Mouse (Mus musculus) heart, embryonic 16.5 days (tissue): ENCODE data around the gene Eif3l. TPM values are rescaled to one million over a fixed set of nuclear protein-coding genes. Genes with fewer than 3 reads are reported as not detected.
A peak's percentile ranks its signal among the peaks of the same experiment; 100 is the strongest.

ENCODE experiments used
- ATAC-seq: fragments of 200-750 bp; cut with Nextera tagmentation; replicated peaks from 2 replicates; pipeline ENCODE4 v1.8.0; 2017; ENCODE audit warnings: moderate number of reproducible peaks; ENCODE audit not compliant: insufficient read depth, low FRiP score; ENCODE audit errors: extremely low read depth
- H3K27ac ChIP-seq: fragments of 300-500 bp; sonication (generic); 2 replicates; pipeline ENCODE4 v1.5.1; 2014; ENCODE audit warnings: mild to moderate bottlenecking, low read length, control low read depth, moderate library complexity
- H3K27me3 ChIP-seq: fragments of 300-500 bp; sonication (generic); 2 replicates; pipeline ENCODE4 v1.6.1; 2014; ENCODE audit warnings: low read length, mixed read lengths; ENCODE audit not compliant: control insufficient read depth, insufficient read depth
- H3K36me3 ChIP-seq: fragments of 300-500 bp; sonication (generic); 2 replicates; pipeline ENCODE4 v1.6.1; 2014; ENCODE audit not compliant: control insufficient read depth, insufficient read depth
- H3K4me1 ChIP-seq: fragments of 300-500 bp; sonication (generic); 2 replicates; pipeline ENCODE4 v1.6.1; 2014; ENCODE audit warnings: low read length, mixed read lengths; ENCODE audit not compliant: control insufficient read depth, insufficient read depth
- H3K4me2 ChIP-seq: fragments of 300-500 bp; sonication (generic); 2 replicates; pipeline ENCODE4 v1.6.1; 2014; ENCODE audit warnings: low read depth, mild to moderate bottlenecking, control low read depth, low read length
- H3K4me3 ChIP-seq: fragments of 300-500 bp; sonication (generic); 2 replicates; pipeline ENCODE4 v1.5.1; 2014; ENCODE audit warnings: mild to moderate bottlenecking, control low read depth, low read length
- H3K9ac ChIP-seq: fragments of 300-500 bp; sonication (generic); 2 replicates; pipeline ENCODE4 v1.6.1; 2014; ENCODE audit warnings: low read length, control low read depth
- H3K9me3 ChIP-seq: fragments of 300-500 bp; sonication (generic); replicated peaks from 2 replicates; pipeline ENCODE4 v1.6.1; 2016; ENCODE audit warnings: low read length; ENCODE audit not compliant: control insufficient read depth
- WGBS: fragments of 180-500 bp; shearing (Covaris S2); extraction: QIAGEN DNeasy Blood & Tissue Kit; methylation state at CpG from one replicate; pipeline ENCODE4 v1.1.7; 2014; 5-methylcytosine and 5-hydroxymethylcytosine counted together
- polyA plus RNA-seq: library from polyadenylated mRNA; unstranded; fragments of >200 nt; fragmentation: Nextera tagmentation; extraction: Ambion mirVana; gene quantifications from 2 replicates; pipeline ENCODE4 v1.2.1, GENCODE M21; 2015

The Eif3l gene
- polyA plus RNA-seq, 1 experiment from 2014 or later, result 161 TPM

DNA sequence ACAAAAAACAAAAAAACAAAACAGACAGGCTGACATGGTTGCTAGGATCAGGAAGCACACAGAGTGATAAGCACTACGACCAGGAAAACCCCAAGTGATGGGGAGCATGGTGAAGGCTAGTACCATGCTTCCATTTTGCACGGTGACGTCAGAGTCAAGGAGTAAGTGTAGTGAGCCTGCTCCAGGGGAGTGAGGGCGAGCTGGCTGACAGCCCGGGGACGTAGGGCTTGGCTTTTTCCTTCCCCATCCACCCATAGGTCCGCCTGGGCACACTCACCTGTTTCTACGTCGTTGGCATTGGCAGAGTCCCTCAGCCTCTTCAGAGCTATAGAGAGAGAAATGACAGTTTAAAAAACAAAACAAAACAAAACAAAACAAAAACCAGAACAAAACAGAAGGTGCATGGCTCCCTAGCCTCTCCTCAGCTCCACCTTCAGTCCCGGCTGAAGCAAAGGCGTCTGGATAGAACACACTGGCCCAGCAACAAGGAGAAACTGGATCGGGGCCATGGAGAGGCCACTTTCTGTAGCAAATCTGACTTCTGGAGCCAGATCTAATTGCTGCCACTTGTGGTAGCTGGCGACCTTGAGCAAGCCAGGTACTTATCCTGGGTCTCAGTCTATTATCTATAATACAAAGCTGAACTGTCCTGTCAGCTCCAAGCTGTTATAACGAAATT lies 14.0 kb upstream of the Eif3l start:
- H3K4me3 ChIP-seq, result no peak overlapping the region
- peaks cover 24% of the 10 kb centered on the region for H3K36me3 ChIP-seq

DNA sequence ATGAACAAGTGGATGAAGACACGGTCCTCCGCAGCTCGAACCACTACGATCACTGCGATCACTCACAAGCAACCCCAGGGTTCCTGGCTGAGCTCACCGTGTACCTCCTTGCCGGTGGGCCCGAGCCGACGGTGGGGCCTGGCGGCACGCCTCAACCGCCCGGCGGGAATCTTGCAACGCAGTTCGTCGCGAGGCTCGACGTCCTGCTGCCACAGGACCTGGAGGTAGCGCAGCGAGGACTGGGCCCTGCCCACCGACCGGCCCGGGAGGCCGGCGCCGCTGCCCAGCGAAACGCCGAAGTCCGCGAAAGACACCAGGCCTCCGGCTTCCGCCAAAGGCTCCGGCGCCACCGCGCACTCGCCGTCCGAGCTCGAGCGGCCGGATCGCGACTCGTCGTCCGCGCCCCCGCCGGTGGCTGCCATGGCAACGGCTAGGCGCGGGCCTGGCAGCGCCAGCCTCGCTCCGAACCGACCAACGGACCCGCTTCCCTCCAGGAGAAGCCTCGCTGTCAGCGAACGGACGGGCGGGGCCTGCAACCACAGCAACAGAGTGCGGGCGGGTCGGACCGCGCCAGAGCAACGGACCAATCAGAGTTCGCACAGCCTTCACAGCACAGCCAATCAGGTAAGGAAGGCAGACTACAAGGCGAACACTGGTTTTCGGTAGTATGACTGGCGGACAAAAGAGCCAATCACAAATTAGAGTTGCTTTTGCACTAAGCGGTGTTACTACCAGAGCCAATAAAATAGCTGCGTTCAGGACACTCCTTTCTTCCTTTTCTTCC lies 12.4 kb upstream of the Eif3l start, which contains the start of gene Ankrd54:
Gene Ankrd54, minus strand, starts transcription at position 518 of the 784 bp plus-strand sequence.
- peak within 1 kb of the TSS; percentile 86 for H3K4me2 ChIP-seq
- H3K4me3 ChIP-seq, result peak within 1 kb of the TSS; percentile 73
- peaks cover 17% of the 10 kb centered on the region for H3K4me1 ChIP-seq
- H3K9ac ChIP-seq, result peak within 1 kb of the TSS; percentile 88
- peak within 1 kb of the TSS; percentile 72 for H3K27ac ChIP-seq
- ATAC-seq, result peak; percentile 100
- peaks cover 16% of the 10 kb centered on the region for H3K36me3 ChIP-seq
- no peaks in the 10 kb centered on the region for H3K9me3 ChIP-seq
- H3K27me3 ChIP-seq, result no peaks in the 10 kb centered on the region
- WGBS, result under 1% methylated on average over 80 of the region's 80 CpGs

More for the DNA sequence above, 14.0 kb upstream of the Eif3l start:
- H3K27ac ChIP-seq, result no peak overlapping the region
- H3K4me1 ChIP-seq, result peaks cover 17% of the 10 kb centered on the region
- H3K4me2 ChIP-seq, result peak overlapping the region; percentile 17; the same call in 1 of the 2 replicates
- H3K9ac ChIP-seq, result 0 out of 2 replicates have a peak overlapping the region, but pooled peaks have one; percentile 18
- WGBS, result 74% methylated on average over 14 of the region's 14 CpGs
- H3K27me3 ChIP-seq, result no peaks in the 10 kb centered on the region
- H3K9me3 ChIP-seq, result no peaks in the 10 kb centered on the region
- ATAC-seq, result no peak

DNA sequence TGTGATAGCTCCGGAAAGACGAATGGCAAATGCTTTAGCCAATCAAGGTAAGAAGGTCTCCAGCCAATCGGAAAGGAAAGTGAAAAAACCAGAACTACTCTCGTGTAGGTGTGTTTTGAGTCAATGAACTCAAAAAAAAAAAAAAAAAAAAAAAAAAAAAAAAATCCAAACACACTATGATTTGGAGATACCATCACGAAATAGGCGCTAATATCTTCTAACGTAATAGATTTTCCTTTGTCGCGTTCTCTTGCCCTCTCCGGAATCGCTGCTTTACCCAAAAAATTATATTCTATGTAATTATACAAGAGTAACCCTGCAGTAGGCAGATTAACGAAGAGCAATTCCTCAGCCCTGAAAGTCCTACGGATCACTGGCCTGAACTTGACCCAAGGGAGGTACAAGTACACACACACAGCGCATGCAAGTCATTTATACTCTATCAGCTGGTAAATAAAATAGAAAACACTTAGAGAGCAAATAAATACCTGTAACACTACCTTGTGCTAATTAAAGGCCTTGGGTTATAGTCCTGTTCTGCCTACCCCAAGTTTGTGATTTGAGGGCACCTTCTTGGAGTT lies 11.7 kb upstream of the Eif3l start:
- Histone ChIP-seq H3K4me1 (peaks cover 17% of the 10 kb centered on the region), H3K27ac (no peak overlapping the region), H3K36me3 (peaks cover 12% of the 10 kb centered on the region), H3K9ac (peak overlapping the region; percentile 71), H3K9me3 (no peaks in the 10 kb centered on the region), H3K27me3 (no peaks in the 10 kb centered on the region), H3K4me2 (peak overlapping the region; percentile 80), H3K4me3 (peak overlapping the region; percentile 51)
- ATAC-seq, result no peak
- WGBS, result 9% methylated on average over 14 of the region's 14 CpGs

DNA sequence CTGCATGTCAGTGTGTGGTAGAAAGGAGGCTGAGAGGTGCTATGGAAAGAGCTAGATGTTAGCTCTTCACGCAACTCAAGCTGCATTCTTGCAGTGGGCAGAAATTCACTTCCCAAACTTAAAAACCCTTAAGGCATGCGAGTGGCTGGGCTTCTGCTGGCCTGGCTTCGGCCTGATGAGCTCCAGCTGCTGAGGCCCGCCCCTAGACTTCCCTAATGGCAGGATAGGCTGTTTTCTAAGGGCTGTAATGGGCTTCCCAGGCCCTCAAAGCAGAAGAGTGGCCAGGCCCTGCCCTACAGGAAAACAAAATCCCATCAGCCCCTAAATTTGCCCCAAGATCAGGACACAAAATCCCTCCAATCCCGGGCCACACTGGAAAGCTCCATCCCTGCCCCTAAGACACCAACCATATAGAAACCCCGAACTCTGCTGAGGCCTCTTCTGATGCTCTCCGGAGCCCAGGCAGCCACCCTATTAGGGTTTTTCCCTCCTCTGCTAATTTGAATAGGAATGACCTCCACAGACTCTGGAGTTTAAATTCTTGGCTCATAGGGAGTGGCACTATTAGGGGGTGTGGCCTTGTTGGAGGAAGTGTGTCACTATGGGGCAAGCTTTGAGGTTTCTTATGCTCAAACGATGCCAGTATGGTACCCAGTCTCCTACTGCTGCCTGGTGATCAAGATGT lies 9.8 kb upstream of the Eif3l start:
- H3K4me2 ChIP-seq, result no peak overlapping the region
- no peaks in the 10 kb centered on the region for H3K36me3 ChIP-seq
- no peaks in the 10 kb centered on the region for H3K27me3 ChIP-seq
- H3K4me1 ChIP-seq, result peaks cover 17% of the 10 kb centered on the region
- H3K9ac ChIP-seq, result no peak overlapping the region
- ATAC-seq, result no peak
- H3K4me3 ChIP-seq, result no peak overlapping the region
- H3K27ac ChIP-seq, result no peak overlapping the region
- H3K9me3 ChIP-seq, result no peaks in the 10 kb centered on the region
- WGBS, result 54% methylated on average over 8 of the region's 8 CpGs

DNA sequence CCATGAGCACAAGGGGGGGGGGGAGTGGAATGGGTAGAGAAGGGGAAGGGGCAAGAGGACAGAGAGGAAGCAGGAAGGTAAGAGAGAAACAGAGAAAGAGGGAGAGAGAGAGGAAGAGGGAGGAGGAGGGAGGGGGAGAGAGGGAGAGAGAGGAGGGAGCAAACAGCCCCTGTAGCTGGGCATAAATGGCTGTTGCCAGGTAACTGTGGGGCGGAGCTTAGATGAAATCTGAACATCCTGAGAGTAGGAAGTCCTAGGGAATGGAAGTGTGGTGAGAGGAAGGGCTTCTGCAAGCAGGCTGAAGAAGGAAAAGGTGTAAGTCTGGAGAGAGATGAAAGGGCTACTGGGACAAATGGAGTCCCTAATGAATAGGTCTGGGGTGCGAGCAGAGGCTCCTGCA lies 8.7 kb upstream of the Eif3l start:
- no peak for ATAC-seq

DNA sequence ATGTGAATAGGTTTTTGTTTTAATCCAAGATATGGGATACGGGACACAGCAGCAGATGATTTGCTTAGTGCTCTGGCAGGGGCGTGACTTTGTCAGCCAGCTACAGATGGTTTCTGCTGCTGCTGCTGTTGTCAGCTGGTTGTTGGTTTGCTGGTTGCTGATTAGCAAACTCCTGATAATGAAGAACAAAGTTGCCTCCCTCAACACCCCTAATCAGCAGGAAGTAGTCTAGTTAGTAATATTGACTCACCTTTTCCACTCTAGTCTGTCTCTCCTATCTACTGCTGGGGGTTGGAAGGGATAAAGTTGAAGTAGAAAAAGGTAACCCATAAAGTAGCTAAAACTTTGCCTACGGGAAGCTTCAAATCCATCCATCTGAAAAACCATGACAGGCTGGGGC lies 7.3 kb upstream of the Eif3l start:
- Histone ChIP-seq H3K4me2 (no peak overlapping the region), H3K4me1 (peaks cover 4% of the 10 kb centered on the region), H3K9me3 (no peaks in the 10 kb centered on the region), H3K27ac (no peak overlapping the region), H3K9ac (no peak overlapping the region), H3K36me3 (no peaks in the 10 kb centered on the region), H3K4me3 (no peak overlapping the region), H3K27me3 (no peaks in the 10 kb centered on the region)
- 43% methylated on average over 3 of the region's 3 CpGs for WGBS
- no peak for ATAC-seq

More for the DNA sequence above, 8.7 kb upstream of the Eif3l start:
- no peak overlapping the region for H3K4me3 ChIP-seq
- no peaks in the 10 kb centered on the region for H3K36me3 ChIP-seq
- 50% methylated on average over 2 of the region's 2 CpGs for WGBS
- no peak overlapping the region for H3K4me2 ChIP-seq
- H3K9ac ChIP-seq, result no peak overlapping the region
- no peak overlapping the region for H3K27ac ChIP-seq
- no peaks in the 10 kb centered on the region for H3K9me3 ChIP-seq
- no peaks in the 10 kb centered on the region for H3K27me3 ChIP-seq
- peaks cover 13% of the 10 kb centered on the region for H3K4me1 ChIP-seq

DNA sequence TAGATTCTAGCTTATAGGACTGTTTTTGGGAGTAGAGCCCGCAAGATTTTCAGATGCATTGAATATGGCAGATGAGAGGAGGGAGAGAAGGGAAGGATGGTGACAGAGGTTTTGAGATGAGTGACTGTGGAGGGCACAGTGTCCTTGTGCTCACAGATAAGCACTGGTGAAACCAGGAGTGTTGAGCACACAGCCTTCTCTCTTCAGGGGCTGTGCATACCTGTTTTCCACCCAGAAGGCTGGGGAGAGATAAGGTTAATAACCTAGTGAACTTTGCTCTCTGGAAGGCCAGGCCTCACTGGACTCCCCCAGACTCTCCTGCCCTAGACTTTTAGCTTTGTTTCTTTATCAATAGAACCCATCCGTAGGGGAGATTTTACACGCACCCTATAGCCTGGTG lies 6.6 kb upstream of the Eif3l start:
- 60% methylated on average over 3 of the region's 3 CpGs for WGBS
- ATAC-seq, result no peak
- Histone ChIP-seq H3K9me3 (no peaks in the 10 kb centered on the region), H3K27ac (no peak overlapping the region), H3K9ac (no peak overlapping the region), H3K4me1 (peaks cover 3% of the 10 kb centered on the region), H3K27me3 (no peaks in the 10 kb centered on the region), H3K4me2 (no peak overlapping the region), H3K36me3 (no peaks in the 10 kb centered on the region), H3K4me3 (no peak overlapping the region)

DNA sequence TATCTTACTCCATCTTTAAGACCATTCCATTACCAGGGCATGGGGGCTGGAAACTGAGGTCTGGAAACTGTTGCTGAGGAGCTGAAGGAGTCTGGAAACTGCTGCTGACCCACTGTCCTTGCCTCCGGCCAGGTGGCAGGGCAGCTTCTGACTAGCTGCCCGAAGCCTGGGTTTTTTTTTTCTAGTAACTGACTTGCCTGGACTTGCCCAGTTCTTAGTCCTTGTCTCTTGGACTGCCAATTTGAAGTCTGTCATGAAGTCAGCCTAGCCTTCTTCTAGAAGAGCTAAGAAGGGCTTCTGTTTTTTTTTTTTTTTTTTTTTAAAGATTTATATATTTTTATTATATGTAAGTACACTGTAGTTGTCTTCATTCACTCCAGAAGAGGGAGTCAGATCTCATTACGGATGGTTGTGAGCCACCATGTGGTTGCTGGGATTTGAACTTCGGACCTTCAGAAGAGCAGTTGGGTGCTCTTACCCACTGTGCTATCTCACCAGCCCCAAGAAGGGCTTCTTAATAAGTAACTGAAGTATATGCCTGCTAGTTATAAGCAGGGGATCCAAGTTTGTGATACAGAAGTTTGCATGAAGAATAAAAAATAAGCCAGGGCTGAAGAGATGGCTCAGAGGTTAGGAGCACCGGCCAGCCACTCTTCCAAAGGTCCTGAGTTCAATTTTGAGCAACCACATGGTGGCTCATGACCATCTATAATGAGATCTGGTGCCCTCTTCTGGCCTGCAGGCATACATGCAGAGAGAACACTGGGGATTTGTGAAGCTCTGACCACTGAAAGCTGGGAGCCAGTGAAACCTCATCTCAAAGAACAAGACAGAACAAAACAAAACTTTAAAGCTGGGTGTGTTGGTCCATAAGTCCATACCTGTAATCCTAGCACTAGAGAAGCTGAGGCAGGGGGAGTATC lies 3.6 kb upstream of the Eif3l start:
- no peak for ATAC-seq
- Histone ChIP-seq H3K36me3 (peaks cover under 1% of the 10 kb centered on the region; the same call in 1 of the 2 replicates), H3K27me3 (no peaks in the 10 kb centered on the region), H3K4me1 (peaks cover 12% of the 10 kb centered on the region), H3K9ac (no peak overlapping the region), H3K4me3 (no peak overlapping the region), H3K27ac (no peak overlapping the region), H3K4me2 (no peak overlapping the region), H3K9me3 (no peaks in the 10 kb centered on the region)
- 62% methylated on average over 5 of the region's 5 CpGs for WGBS
